Mouse (Mus musculus) kidney, postnatal 0 days (tissue): ENCODE data around the gene Olfr465-ps1. TPM values are rescaled to one million over a fixed set of nuclear protein-coding genes. Genes with fewer than 3 reads are reported as not detected.

ENCODE experiments used
- ATAC-seq: fragments of 200-750 bp; cut with Nextera tagmentation; replicated peaks from 2 replicates; pipeline ENCODE4 v1.8.0; 2017; ENCODE audit warnings: low read depth, moderate number of reproducible peaks, moderate TSS enrichment, moderate library complexity; ENCODE audit not compliant: low FRiP score
- DNase-seq: peaks from one replicate; pipeline ENCODE4 v3.0.0-alpha.2; 2016; ENCODE audit warnings: low spot score
- H3K27ac ChIP-seq: fragments of 300-500 bp; sonication (generic); 2 replicates; pipeline ENCODE4 v1.5.1; 2014; ENCODE audit warnings: mild to moderate bottlenecking
- H3K27me3 ChIP-seq: fragments of 300-500 bp; sonication (generic); 2 replicates; pipeline ENCODE4 v1.6.1; 2014; ENCODE audit warnings: low read length, mixed read lengths; ENCODE audit not compliant: insufficient read depth
- H3K36me3 ChIP-seq: fragments of 300-500 bp; sonication (generic); 2 replicates; pipeline ENCODE4 v1.6.1; 2014; ENCODE audit warnings: low read length, mixed read lengths; ENCODE audit not compliant: insufficient read depth
- H3K4me1 ChIP-seq: fragments of 300-500 bp; sonication (generic); replicated peaks from 2 replicates; pipeline ENCODE4 v1.6.1; 2014; ENCODE audit warnings: antibody characterized with exemption, low read length, mixed read lengths; ENCODE audit not compliant: insufficient read depth
- H3K4me2 ChIP-seq: fragments of 300-500 bp; sonication (generic); 2 replicates; pipeline ENCODE4 v1.6.1; 2014; ENCODE audit warnings: mild to moderate bottlenecking, low read length, moderate library complexity, mixed read lengths
- H3K4me3 ChIP-seq: fragments of 300-500 bp; sonication (generic); replicated peaks from 2 replicates; pipeline ENCODE4 v1.5.1; 2014; ENCODE audit warnings: low read depth, low read length
- H3K9ac ChIP-seq: fragments of 300-500 bp; sonication (generic); 2 replicates; pipeline ENCODE4 v1.6.1; 2014; ENCODE audit warnings: low read depth, low read length
- H3K9me3 ChIP-seq: fragments of 300-500 bp; sonication (generic); replicated peaks from 2 replicates; pipeline ENCODE4 v1.6.1; 2016; ENCODE audit warnings: low read length, inconsistent platforms, mixed read lengths
- CTCF ChIP-seq: IDR thresholded peaks from 2 replicates; pipeline ENCODE4 v1.5.1; 2016; ENCODE audit warnings: antibody characterized with exemption, low read depth, mild to moderate bottlenecking, moderate library complexity
- WGBS: fragments of 180-500 bp; shearing (Covaris S2); extraction: QIAGEN DNeasy Blood & Tissue Kit; methylation state at CpG from one replicate; pipeline ENCODE4 v1.1.7; 2014; 5-methylcytosine and 5-hydroxymethylcytosine counted together
- polyA plus RNA-seq: library from polyadenylated mRNA; unstranded; fragments of >200 nt; fragmentation: Nextera tagmentation; extraction: Ambion mirVana; gene quantifications from 2 replicates; pipeline ENCODE4 v1.2.1, GENCODE M21; 2015

The Olfr465-ps1 gene
- polyA plus RNA-seq, 1 experiment from 2014 or later, result not detected

- Histone ChIP-seq H3K4me2 (no peak overlapping the region), H3K36me3 (no peaks in the 10 kb centered on the region), H3K9me3 (no peaks in the 10 kb centered on the region), H3K9ac (no peak overlapping the region), H3K4me1 (no peaks in the 10 kb centered on the region), H3K27ac (no peak overlapping the region), H3K4me3 (no peak overlapping the region), H3K27me3 (no peaks in the 10 kb centered on the region)
- WGBS, result 92% methylated on average over 3 of the region's 3 CpGs
- ATAC-seq (no peak), DNase-seq (no peak)
- TF ChIP-seq CTCF, result no peak
These were observed 36.2 kb downstream of the Olfr465-ps1 start for GRCm38 (mm10) chr13:65174102-65174501.

- 18% methylated on average over 46 of the region's 46 CpGs for WGBS
- ATAC-seq (peak; percentile 75), DNase-seq (peak; percentile 64)
- peak; percentile 73 for TF ChIP-seq CTCF
- Histone ChIP-seq H3K36me3 (no peaks in the 10 kb centered on the region), H3K4me3 (no peak overlapping the region), H3K27ac (no peak overlapping the region), H3K4me1 (no peaks in the 10 kb centered on the region), H3K4me2 (peak overlapping the region; percentile 49), H3K9ac (no peak overlapping the region), H3K27me3 (no peaks in the 10 kb centered on the region), H3K9me3 (no peaks in the 10 kb centered on the region)
These were observed 38.0 kb downstream of the Olfr465-ps1 start for GRCm38 (mm10) chr13:65175734-65176471.

- Histone ChIP-seq H3K9ac (no peak overlapping the region), H3K27me3 (no peaks in the 10 kb centered on the region), H3K4me2 (no peak overlapping the region), H3K4me3 (no peak overlapping the region), H3K4me1 (no peaks in the 10 kb centered on the region), H3K36me3 (no peaks in the 10 kb centered on the region), H3K27ac (no peak overlapping the region), H3K9me3 (no peaks in the 10 kb centered on the region)
- no peak for TF ChIP-seq CTCF
- WGBS, result 54% methylated on average over 15 of the region's 15 CpGs
- peak; percentile 10; the same call in 1 of the 2 replicates for ATAC-seq
- no peak for DNase-seq
These were observed 38.7 kb downstream of the Olfr465-ps1 start for GRCm38 (mm10) chr13:65176472-65177091.

Other genes with a start within 250 kb of the Olfr465-ps1 start
- 0.31 and 0.42 TPM in 2 replicates for gene Cntnap3, start 234.1 kb upstream of the Olfr465-ps1 start, polyA plus RNA-seq
- not detected in 2 replicates for gene Spata31, start 220.7 kb upstream of the Olfr465-ps1 start, polyA plus RNA-seq
- not detected in 2 replicates for gene Spata31d1c, start 105.0 kb upstream of the Olfr465-ps1 start, polyA plus RNA-seq
- gene Prss47, start 85.3 kb upstream of the Olfr465-ps1 start, polyA plus RNA-seq, result not detected in 2 replicates
- 52.4 and 53.9 TPM in 2 replicates for gene Mfsd14b, start 25.1 kb upstream of the Olfr465-ps1 start, polyA plus RNA-seq
- gene Olfr466, start 12.2 kb downstream of the Olfr465-ps1 start, polyA plus RNA-seq, result not detected in 2 replicates
- not detected in 2 replicates for gene Nlrp4f, start 67.9 kb downstream of the Olfr465-ps1 start, polyA plus RNA-seq
- gene Gm10775, start 121.5 kb downstream of the Olfr465-ps1 start, polyA plus RNA-seq, result not detected in 2 replicates
- 6.8 and 7.6 TPM in 2 replicates for gene Zfp369, start 140.7 kb downstream of the Olfr465-ps1 start, polyA plus RNA-seq